Mouse (Mus musculus) heart, postnatal 10 days (tissue): ENCODE measurements around the gene Nfic. TPM values are rescaled to one million over a fixed set of nuclear protein-coding genes. Genes with fewer than 3 reads are reported as not detected.

Source experiments
- DNase-seq, 2 experiments: peaks; one replicate each; pipeline ENCODE4 v3.0.0; 2021
- intact Hi-C: fragments of 180-260 bp; cut with DNase I; formaldehyde crosslinking; loops from one replicate; pipeline ENCODE4 v1.15.1; 2025
- total RNA-seq, 2 experiments: library from RNA; stranded (reverse); gene quantifications; 2 replicates each; pipeline ENCODE4 v1.2.3; 2021

Gene Nfic
- total RNA-seq, 2 experiments from 2014 or later, result 139 to 163 TPM

DNA sequence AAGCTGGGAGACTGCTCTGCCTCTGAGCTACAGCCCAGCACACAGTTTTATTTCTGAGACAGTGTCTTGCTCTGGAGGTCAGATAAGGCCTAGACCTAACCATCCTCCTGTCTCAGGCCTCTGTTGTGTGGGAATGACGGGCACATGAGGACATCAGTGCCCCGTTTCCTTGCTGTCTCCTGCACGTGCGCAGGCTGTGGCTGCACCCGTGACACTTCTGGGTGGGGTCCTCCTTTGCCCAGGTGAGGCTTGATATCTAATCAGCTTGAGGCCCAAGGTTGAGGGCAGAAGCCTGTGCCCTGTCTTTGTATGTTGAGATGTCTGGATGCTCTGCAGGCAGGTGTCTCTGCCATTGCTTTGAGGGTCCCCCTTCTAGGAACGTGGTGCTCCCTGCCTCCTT lies 63.2 kb downstream of the Nfic start:
- intact Hi-C loops, result no loop called here
- DNase-seq, result no peak

- intact Hi-C loops, result loop anchor here (2.0 kb wide), 1 partner anchor 16 kb away; no protein-coding TSS in a partner anchor
Measured at GRCm38 (mm10) chr10:81390678-81390965, 64.8 kb downstream of the Nfic start.

DNA sequence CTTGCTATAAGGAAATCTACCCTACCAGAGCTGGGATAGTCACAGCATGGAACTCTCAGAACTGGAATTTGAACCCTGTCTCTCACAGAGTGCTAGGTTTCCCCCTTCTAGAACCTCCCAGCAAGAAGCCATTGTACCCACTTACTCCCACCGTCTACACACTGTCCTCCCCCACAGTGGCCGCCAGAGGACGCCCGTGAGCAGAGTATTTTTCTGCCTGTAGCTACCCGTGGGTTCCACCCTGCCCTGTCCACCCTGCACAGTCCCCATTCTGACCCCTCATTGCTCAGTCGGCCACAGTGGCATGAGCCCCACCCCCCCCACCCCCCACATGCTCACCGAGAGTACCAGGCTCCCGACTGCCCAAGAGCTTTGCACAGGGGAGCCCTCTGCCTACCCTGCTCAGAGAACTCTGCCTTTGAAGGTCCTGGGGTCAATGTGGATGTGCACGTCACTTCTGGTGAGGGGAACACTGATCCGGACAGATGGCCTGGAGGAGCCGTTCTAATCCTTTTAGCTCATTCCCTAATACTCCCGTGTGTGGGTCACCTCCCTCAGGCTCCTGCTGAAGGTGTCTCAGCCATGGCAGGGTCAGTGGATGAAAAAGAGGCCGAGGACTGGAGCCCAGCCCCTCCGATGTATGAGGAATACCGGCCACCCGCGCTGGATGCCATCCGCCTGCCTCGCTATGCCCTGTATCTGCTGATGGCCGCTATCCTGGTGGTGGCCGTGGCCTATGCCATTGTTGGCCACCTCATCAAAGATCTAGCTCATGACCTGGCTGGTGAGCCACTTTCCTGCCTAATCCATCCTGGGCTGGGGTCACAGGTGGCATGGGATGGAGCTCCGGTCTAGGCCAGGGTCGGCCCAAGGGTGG lies 65.4 kb downstream of the Nfic start:
- peak; percentile 82 to 90 for DNase-seq
- intact Hi-C loops, result loop anchor here (1.0 to 5.0 kb wide), 3 partner anchors 17 to 152 kb away; no protein-coding TSS in a partner anchor

More at GRCm38 (mm10) chr10:81390678-81390965, 64.8 kb downstream of the Nfic start:
- DNase-seq, result no peak

DNA sequence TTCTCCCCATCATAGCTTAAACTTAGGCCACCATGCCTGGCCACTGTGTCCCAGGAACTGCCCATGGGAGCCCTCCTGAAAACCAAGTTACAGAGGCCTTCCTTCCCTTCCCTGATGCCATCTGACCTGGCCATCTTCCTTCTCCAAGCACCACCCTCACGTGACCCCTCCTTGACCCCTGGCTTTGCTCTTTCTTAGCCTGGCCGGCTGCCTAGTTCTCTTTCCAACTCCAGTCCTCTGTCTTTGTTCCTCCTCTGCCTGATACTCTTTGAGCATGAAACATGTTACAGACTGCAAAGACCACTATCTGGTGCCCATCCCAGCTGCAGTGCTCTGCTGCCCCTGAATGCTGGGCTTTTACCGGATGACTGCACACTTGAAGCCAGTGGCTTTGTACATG lies 66.1 kb downstream of the Nfic start:
- intact Hi-C loops, result loop anchor here (1.0 to 5.0 kb wide), 2 partner anchors 61 to 153 kb away; no protein-coding TSS in a partner anchor
- DNase-seq, result peak in 1 of 2 experiments; percentile 32

GRCm38 (mm10) chr10:81388505-81389055 lies 66.9 kb downstream of the Nfic start, which contains the start of gene Gm48552:
Gene Gm48552, plus strand, starts transcription at chr10:81389005.
- intact Hi-C loops, result loop anchor here (1.0 to 5.0 kb wide), 2 partner anchors 62 to 154 kb away; no protein-coding TSS in a partner anchor
- no peak for DNase-seq

DNA sequence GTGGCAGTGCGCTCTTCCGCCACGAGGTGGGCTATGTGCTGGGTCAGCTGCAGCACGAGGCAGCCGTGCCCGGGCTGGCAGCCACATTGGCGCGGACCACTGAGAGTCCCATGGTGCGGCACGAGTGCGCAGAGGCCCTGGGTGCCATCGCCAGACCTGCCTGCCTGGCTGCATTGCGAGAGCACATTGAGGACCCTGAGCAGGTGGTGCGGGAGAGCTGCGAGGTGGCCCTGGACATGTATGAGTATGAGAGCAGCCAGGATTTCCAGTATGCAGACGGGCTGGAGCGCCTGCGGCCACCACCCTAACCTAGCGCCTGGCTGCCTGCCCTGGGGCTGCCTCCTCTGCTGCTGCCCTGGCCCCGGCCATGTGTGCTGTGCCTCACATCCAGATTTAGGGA lies 67.7 kb downstream of the Nfic start:
- no peak for DNase-seq
- intact Hi-C loops, result loop anchor here (5.0 kb wide), 1 partner anchor 155 kb away; no protein-coding TSS in a partner anchor

- DNase-seq, result no peak
- intact Hi-C loops, result loop anchor here (5.0 kb wide), 1 partner anchor 157 kb away; no protein-coding TSS in a partner anchor
Measured at GRCm38 (mm10) chr10:81385603-81386306, 69.7 kb downstream of the Nfic start.

DNA sequence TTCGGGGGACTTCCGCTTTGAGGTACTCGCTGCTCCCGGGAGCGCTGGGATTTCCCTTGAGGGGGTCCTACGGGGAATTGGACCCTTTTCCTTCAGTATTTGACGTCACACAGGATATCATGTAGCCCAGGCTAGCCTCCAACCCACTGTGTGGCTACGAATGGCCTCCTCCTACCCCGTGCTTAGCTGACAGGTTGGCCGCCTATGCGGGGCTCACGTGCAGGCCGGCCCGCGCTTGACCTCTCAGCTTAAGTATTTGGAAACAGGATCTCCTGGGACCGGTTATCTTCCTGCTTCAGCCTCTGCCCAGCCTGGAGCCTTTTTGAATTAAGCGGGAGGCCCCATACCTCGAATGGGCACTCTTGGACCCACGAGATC lies 70.8 kb downstream of the Nfic start:
- intact Hi-C loops, result no loop called here
- no peak for DNase-seq

GRCm38 (mm10) chr10:81383802-81384604 lies 71.4 kb downstream of the Nfic start, which contains the start of the genes Dohh and Gm48551:
Gene Dohh, plus strand, starts transcription at chr10:81384428.
Gene Gm48551, plus strand, starts transcription at chr10:81384466.
- DNase-seq, result peak; percentile 99 to 100
- intact Hi-C loops, result no loop called here

- peak in 1 of 2 experiments; percentile 23 for DNase-seq
- intact Hi-C loops, result no loop called here
Measured at GRCm38 (mm10) chr10:81382039-81382438, 73.4 kb downstream of the Nfic start.

- no peak for DNase-seq
- intact Hi-C loops, result no loop called here
Measured at GRCm38 (mm10) chr10:81379809-81380378, 75.5 kb downstream of the Nfic start.

- intact Hi-C loops, result no loop called here
Measured at GRCm38 (mm10) chr10:81379183-81379553, 76.3 kb downstream of the Nfic start.

GRCm38 (mm10) chr10:81378553-81379182 lies 76.8 kb downstream of the Nfic start:
- DNase-seq, result peak; percentile 100
- intact Hi-C loops, result no loop called here

More at GRCm38 (mm10) chr10:81379183-81379553, 76.3 kb downstream of the Nfic start:
- DNase-seq, result no peak

DNA sequence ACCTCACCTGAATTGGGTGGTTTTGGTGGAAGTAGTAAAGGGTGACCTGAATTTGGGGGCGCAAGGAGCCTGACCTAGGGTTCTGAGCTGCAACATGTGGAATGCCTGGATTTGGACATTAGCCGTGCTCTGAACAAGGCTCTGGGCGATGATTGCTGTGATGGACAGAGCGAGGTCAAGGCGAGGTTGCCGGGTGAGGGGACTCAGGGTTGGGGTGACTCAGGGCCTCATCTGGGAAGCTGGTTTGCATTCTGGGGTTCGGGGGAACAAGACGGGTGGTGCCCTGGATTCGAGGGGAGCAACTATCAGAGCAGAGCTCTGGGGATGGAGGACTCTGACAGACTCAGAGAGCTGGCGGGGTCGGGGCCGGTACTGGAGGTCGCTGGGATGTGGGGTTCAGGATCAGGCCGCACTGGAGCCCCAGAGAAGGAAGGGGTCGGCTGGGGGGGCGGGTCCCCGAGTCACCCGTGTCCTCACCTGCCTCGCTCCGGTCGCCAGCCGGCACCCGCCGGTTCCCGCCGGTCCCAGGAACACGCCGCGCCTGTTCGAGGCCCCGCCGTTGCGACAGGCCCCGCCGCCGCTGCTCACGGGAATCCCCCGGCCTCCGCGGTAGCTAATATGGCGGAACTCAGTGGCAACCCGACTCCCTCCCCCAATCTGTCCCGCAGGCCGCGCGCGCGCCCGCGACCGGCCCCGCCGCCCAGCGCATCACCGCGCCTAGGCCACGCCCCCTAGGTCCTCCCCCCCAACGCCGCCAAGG lies 77.5 kb downstream of the Nfic start, which contains the start of gene Fzr1:
Gene Fzr1 (minus strand): TSS at position 724 of the 760 bp plus-strand sequence.
- DNase-seq, result peak in 1 of 2 experiments; percentile 34
- intact Hi-C loops, result loop anchor here (2.0 kb wide), 1 partner anchor 19 kb away; no protein-coding TSS in a partner anchor

DNA sequence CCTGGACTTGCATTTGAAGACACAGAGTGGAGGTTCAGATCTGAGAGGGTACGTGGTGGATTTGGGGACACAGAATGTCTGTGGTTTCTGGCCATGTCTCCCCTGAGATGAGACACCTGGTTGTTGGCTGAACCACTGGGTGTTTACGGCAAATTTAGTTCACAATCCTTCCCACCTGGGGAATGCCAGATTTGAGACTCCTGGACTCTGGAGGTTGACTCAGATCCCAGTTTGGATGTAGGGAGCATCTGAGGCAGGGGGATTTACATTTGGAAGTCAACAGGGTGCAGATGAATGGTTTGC lies 78.1 kb downstream of the Nfic start:
- no peak for DNase-seq
- intact Hi-C loops, result loop anchor here (2.0 kb wide), 1 partner anchor 19 kb away; no protein-coding TSS in a partner anchor

DNA sequence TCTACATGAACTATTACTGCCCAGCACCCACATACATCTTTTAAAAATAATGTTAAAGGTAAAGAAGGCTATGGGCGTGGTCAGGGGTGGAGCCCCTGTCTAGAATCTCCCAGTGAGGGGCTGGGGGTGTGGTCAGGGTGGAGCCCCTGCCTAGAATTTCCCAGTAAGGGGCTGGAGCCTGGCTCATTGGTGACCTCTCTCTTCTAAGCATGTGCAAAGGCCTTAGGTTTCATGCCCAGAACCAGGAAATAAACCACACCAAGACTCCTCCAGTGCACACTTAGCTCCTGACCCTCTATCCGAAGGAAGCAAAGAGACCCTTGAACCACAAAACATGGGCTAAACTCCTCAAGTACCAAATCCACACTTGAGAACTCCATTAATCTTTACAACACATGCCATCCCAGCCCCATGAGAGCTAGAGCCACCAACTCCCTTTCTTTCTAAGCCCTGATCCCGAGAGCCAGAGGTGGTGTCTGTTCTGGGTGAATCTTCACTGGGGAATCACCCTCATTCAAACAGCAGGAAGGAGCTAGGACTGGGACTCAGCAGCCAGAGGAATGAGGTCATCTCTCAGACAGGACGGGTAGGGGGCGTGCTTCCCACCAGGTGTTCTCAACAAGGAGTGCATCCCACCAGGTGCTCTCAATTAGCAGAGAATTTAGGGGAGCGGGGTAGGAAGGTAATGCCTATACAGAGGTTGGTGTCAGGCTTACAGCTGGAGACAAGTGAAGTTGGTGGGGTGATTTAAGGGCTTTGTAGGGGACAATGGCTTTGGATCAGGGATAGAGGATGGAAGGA lies 78.7 kb downstream of the Nfic start:
- no peak for DNase-seq
- intact Hi-C loops, result loop anchor here (2.0 kb wide), 1 partner anchor 18 kb away; no protein-coding TSS in a partner anchor

DNA sequence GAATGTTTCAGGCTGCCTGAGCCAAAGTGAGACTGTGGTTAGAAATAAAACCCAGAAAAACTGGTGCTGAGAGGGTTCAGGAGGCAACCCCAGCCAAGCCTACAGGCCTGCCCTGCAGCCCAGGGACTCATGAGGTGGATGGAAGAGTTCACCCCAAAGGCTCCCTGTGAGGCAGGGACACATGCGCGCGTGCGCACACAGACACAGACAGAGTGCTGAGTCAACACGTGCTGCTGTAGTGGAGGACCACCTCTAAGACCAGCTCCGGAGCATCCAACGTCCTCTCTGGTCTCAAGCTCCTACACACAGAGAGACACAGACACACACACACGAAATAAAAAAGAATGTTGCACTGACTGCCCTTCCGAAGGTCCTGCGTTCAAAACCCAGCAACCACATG lies 80.1 kb downstream of the Nfic start:
- no peak for DNase-seq
- intact Hi-C loops, result no loop called here

GRCm38 (mm10) chr10:81367207-81367495 lies 88.3 kb downstream of the Nfic start:
- DNase-seq, result no peak
- intact Hi-C loops, result no loop called here
